Mouse (Mus musculus) limb, embryonic 10.5 days (tissue): ENCODE measurements around the gene Mfap3. TPM values are rescaled to one million over a fixed set of nuclear protein-coding genes. Genes with fewer than 3 reads are reported as not detected.

Experiments used
- DNase-seq: peaks from one replicate; pipeline ENCODE4 v3.0.0-alpha.2; 2017; ENCODE audit warnings: low spot score
- H3K27ac ChIP-seq: fragments of 300-500 bp; sonication (generic); 2 replicates; pipeline ENCODE4 v1.5.1; 2016; ENCODE audit warnings: mild to moderate bottlenecking
- H3K27me3 ChIP-seq: fragments of 300-500 bp; sonication (generic); 2 replicates; pipeline ENCODE4 v1.6.1; 2016; ENCODE audit warnings: low read depth, mild to moderate bottlenecking; ENCODE audit not compliant: poor library complexity, severe bottlenecking
- H3K36me3 ChIP-seq: fragments of 300-500 bp; sonication (generic); 2 replicates; pipeline ENCODE4 v1.6.1; 2016; ENCODE audit warnings: mild to moderate bottlenecking, moderate library complexity
- H3K4me1 ChIP-seq: fragments of 300-500 bp; sonication (generic); 2 replicates; pipeline ENCODE4 v1.6.1; 2016
- H3K4me3 ChIP-seq: fragments of 300-500 bp; sonication (generic); 2 replicates; pipeline ENCODE4 v1.5.1; 2016; ENCODE audit warnings: mild to moderate bottlenecking, moderate library complexity
- H3K9me3 ChIP-seq: fragments of 300-500 bp; sonication (generic); replicated peaks from 2 replicates; pipeline ENCODE4 v1.6.1; 2016; ENCODE audit warnings: mild to moderate bottlenecking
- WGBS: fragments of 180-500 bp; shearing (Covaris S2); methylation state at CpG from one replicate; pipeline ENCODE4 v1.1.7; 2016; 5-methylcytosine and 5-hydroxymethylcytosine counted together
- polyA plus RNA-seq: library from polyadenylated mRNA; unstranded; fragments of >200 nt; fragmentation: Nextera tagmentation; extraction: Ambion mirVana; gene quantifications from 2 replicates; pipeline ENCODE4 v1.2.1, GENCODE M21; 2016

The Mfap3 gene
- polyA plus RNA-seq, result 45.4 and 47.7 TPM in 2 replicates

DNA sequence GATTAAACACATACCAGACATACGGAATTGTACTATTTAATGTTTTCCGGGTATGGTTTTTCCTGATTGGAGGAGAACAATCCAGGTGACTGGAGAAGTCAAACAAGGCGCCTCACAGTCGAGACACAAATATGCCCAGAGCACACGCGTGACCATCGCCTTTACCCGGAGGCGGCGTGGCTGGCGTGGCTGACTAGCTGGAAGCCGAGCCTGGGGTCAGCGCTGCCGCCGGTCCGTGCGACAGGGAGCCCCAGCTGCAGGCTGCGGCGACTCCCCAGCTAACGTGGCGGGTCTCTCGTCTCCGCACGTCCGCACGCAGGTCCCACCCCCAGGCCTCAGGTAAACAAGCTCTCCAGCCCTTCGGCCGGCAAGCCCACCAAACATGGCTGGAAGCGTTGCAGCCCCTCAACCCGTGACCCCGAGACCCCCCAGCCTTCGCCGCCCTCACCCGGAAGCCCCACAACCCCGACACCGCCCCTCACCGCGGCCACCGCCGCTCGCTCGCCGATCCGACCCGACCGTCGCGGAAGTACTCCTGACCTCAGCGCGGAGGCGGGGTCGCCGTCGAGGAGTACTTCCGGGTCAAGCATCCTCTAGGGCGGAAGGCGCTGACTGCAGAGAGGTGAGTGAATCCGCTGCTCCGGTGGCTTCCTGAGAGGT lies at the start of gene Mfap3, which contains the start of gene Fam114a2:
Gene Mfap3, plus strand, starts transcription at position 574 of the 660 bp plus-strand sequence.
Gene Fam114a2, minus strand, starts transcription at position 527 of the 660 bp plus-strand sequence.
- WGBS, result under 1% methylated on average over 59 of the region's 59 CpGs
- peaks cover 15% of the 10 kb centered on the region for H3K4me1 ChIP-seq
- peak; percentile 95 for DNase-seq
- H3K36me3 ChIP-seq, result peaks cover 34% of the 10 kb centered on the region
- peak within 1 kb of the TSS; percentile 87 for H3K4me3 ChIP-seq
- no peaks in the 10 kb centered on the region for H3K9me3 ChIP-seq
- peak within 1 kb of the TSS; percentile 90 for H3K27ac ChIP-seq
- no peaks in the 10 kb centered on the region for H3K27me3 ChIP-seq

DNA sequence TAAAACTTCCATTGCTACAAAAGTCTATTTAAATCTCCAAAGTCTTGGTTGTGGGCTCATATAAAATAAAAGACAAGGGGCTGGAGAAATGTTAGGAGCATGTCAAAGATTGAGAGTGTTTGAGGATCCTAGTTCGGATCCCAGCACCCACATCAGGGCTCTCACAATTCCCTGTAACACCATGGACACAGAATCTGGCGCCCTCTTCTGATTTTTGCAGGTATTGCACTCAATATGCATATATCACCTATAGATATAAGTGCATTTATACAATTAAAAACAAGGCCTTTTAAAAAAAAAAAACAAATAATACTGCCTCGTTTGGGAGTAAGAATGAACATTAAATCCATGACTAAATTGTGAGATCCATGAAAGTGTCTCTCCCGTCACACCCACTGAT lies 49.8 kb upstream of the Mfap3 start:
- H3K36me3 ChIP-seq, result no peaks in the 10 kb centered on the region
- H3K9me3 ChIP-seq, result no peaks in the 10 kb centered on the region
- H3K27ac ChIP-seq, result no peak overlapping the region
- DNase-seq, result no peak
- no peaks in the 10 kb centered on the region; the same call in 1 of the 2 replicates for H3K4me1 ChIP-seq
- WGBS, result 78% methylated on average over 4 of the region's 4 CpGs
- no peak overlapping the region for H3K4me3 ChIP-seq
- no peaks in the 10 kb centered on the region for H3K27me3 ChIP-seq

DNA sequence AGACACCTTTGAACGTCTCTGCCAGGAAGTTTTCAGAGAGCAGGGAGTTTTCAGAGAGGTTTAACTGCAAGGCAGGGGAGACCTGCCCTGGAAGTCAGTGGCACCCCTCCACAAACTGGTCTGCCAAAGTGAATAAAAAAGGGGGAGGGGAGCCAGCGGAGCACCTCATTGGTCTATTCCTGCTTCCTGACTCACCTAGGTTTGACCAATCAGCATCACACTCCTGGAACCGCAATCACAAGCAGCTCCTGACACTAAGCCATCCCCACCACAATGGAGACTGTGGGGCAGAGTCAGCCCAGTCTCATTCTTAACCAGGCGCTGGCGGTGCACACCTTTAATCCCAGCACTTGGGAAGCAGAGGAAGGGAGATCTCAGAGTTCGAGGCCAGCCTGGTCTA lies 48.4 kb upstream of the Mfap3 start:
- H3K27ac ChIP-seq, result no peak overlapping the region
- no peaks in the 10 kb centered on the region for H3K36me3 ChIP-seq
- WGBS, result 51% methylated on average over 6 of the region's 6 CpGs
- no peaks in the 10 kb centered on the region for H3K27me3 ChIP-seq
- H3K9me3 ChIP-seq, result no peaks in the 10 kb centered on the region
- no peaks in the 10 kb centered on the region; the same call in 1 of the 2 replicates for H3K4me1 ChIP-seq
- DNase-seq, result no peak
- no peak overlapping the region for H3K4me3 ChIP-seq

DNA sequence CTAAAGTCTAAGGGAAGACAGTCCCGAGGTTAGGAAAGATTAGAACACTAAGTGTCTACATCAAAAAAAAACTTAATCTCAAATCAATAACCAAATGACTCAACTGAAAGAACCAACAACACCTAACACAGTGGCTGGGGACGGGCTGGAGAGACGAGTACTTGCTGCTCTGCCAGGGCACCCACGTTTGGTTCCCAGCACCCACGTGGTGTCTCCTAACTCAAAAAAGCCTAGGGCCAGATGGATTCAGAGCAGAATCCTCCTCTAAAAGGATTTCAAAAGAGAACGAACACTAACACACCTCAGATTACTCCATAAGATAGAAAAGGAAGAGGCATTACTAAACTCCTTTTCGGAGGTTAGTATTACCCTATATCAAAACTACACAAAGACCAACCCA lies 47.5 kb upstream of the Mfap3 start:
- 94% methylated on average over 7 of the region's 7 CpGs for WGBS
- no peak overlapping the region for H3K27ac ChIP-seq
- no peak for DNase-seq
- H3K36me3 ChIP-seq, result no peaks in the 10 kb centered on the region
- no peaks in the 10 kb centered on the region for H3K9me3 ChIP-seq
- H3K4me3 ChIP-seq, result no peak overlapping the region
- no peaks in the 10 kb centered on the region for H3K27me3 ChIP-seq
- no peaks in the 10 kb centered on the region; the same call in 1 of the 2 replicates for H3K4me1 ChIP-seq

DNA sequence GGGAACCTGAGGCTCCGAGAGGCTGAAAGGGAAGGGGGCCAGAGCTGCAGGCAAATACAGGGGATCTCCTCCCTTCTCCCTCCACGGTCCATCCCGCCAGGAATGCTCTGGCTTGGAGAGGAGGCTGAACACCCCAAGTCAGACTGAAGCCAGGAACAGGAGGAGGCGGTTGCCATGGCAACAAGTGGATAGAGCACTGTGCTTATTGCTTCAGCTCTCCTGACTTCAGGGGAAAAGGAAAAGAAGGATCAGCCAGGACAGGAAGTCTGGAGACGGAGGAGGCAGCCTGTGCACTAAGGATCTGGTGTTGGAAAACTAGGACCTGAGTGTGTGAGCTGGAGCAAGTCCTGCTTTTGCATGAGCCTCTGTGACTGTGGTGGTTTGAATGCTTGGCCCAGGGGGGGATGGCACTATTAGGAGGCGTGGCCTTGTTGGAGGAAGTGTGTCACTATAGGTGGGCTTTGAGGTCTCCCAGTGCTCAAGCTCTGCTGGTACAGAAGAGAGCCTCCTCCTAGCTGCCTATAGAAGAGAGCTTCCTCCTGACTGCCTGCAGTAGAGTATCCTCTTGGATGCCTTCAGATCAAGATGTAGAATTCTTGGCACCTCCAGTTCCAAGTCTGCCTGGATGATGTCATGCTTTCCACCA lies 44.0 kb upstream of the Mfap3 start:
- Histone ChIP-seq H3K27me3 (no peaks in the 10 kb centered on the region), H3K4me1 (no peaks in the 10 kb centered on the region; the same call in 1 of the 2 replicates), H3K36me3 (0 out of 2 replicates have a peak, but pooled peaks cover 2% of the 10 kb centered on the region), H3K9me3 (no peaks in the 10 kb centered on the region), H3K4me3 (no peak overlapping the region), H3K27ac (no peak overlapping the region)
- 77% methylated on average over 6 of the region's 6 CpGs for WGBS
- DNase-seq, result no peak

DNA sequence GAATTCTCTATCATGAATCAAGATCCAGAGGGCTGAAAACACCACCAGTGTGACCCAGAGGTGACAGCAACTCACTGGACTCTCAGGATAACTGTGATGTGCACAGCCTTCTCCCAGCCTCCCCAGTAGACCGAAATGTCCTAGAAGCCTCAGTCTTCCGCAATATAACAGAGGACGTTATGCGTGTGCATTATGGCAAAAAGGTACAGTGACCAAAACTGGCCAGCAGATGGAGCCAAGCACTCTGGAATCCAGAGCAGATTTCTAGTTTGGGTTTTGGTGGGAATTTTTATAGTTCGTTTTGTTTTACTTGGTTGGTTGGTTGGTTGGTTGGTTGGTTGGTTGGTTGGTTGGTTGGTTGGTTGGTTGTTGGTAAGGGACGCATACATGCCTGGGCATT lies 43.3 kb upstream of the Mfap3 start:
- peak; percentile 63 for DNase-seq
- 55% methylated on average over 6 of the region's 6 CpGs for WGBS
- H3K9me3 ChIP-seq, result no peaks in the 10 kb centered on the region

DNA sequence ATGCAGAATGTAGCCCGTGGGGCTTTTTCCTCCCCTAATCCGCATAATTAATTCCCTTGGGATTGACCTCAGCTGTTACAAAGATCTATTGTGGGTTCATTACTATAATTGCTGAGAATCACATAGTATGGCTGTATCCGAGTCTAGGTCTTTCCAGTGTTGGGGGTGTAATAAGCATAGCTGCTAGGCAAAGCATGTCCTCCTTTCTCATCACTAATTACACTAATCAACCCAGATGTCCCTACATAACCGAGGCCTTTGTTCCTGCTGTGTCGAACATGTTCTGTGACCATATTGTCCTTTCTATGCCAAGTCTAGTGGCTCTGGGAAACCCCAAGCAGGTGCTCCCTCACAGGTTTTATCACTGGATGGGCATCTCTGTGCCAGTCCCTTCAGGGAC lies 40.4 kb upstream of the Mfap3 start:
- Histone ChIP-seq H3K4me3 (no peak overlapping the region), H3K36me3 (peaks cover 23% of the 10 kb centered on the region), H3K4me1 (no peaks in the 10 kb centered on the region), H3K9me3 (no peaks in the 10 kb centered on the region), H3K27me3 (no peaks in the 10 kb centered on the region), H3K27ac (no peak overlapping the region)
- WGBS, result 89% methylated on average over 5 of the region's 5 CpGs
- DNase-seq, result no peak

More for the DNA sequence above, 43.3 kb upstream of the Mfap3 start:
- Histone ChIP-seq H3K4me3 (no peak overlapping the region), H3K36me3 (peaks cover 2% of the 10 kb centered on the region; the same call in 1 of the 2 replicates), H3K4me1 (no peaks in the 10 kb centered on the region; the same call in 1 of the 2 replicates), H3K27me3 (no peaks in the 10 kb centered on the region), H3K27ac (no peak overlapping the region)

DNA sequence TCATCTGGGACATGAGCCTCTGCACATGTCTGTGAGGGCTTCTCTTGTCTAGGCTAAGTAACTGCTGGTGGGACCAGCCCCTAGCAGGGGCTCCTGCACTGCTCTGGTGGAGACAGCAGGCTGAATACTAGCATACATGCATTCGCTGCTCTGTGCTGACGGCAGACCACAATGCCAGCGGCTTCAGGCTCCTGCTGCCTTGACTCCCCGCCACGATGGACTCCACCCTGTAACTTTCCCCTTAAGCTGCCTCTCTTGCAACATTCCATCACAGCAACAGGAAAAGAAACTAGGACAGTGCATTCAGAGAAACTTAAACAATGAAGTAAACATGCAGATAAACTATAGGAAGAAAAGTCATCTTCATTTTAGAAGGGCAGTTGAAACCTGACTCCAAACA lies 30.0 kb upstream of the Mfap3 start:
- Histone ChIP-seq H3K36me3 (peaks cover 84% of the 10 kb centered on the region), H3K4me3 (no peak overlapping the region), H3K9me3 (no peaks in the 10 kb centered on the region), H3K4me1 (no peaks in the 10 kb centered on the region), H3K27me3 (no peaks in the 10 kb centered on the region), H3K27ac (no peak overlapping the region)
- no peak for DNase-seq
- 85% methylated on average over 5 of the region's 5 CpGs for WGBS

DNA sequence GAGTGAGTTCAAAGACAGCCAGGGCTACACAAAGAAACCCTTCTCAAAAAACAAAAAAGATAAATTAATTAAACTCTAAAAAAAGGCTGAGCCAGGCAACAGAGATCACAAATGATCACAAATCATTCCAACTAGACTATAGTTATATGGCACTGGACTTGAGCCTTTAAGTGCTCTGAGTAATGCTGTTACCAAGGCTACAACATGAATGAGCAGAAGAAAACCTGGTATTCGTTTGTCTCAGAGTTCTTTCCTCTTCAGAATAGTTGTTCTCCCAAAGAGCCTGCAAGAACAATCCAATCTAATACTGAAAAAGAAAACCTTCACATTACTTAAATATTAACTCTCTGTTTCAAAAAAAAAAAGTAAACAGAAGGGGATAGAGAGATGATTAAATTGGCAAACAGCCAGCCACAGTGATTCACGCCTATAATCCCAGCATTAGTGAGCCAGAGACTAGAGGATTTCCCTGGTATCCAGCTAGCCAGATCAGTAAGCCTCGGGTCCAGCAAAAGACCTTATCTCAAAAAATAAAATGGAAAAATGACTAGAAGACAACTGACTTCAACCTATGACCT lies 21.9 kb upstream of the Mfap3 start:
- DNase-seq, result no peak
- Histone ChIP-seq H3K27me3 (no peaks in the 10 kb centered on the region), H3K4me1 (no peaks in the 10 kb centered on the region), H3K9me3 (no peaks in the 10 kb centered on the region), H3K27ac (no peak overlapping the region), H3K4me3 (no peak overlapping the region), H3K36me3 (peaks cover 90% of the 10 kb centered on the region)
- WGBS, result 83% methylated on average over 3 of the region's 3 CpGs

DNA sequence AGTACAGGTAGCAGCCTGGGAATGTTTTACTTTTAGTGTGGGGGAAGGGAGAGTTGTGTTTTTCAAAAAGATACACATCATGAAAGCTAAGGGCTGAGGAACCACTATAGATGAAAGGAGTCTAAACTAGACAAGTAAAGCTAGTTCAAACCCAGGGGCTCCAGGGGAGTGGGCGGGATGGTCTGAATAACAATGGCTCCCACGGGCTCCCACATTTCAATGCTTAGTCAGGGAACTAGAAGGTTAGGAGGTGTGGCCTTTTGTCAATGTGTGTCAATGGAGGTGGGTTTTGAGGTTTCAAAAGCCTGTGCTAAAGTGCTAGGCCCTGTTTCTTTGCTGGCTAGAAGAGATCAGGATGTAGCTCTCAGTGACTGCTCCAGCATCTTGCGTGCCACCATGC lies 20.8 kb upstream of the Mfap3 start:
- no peaks in the 10 kb centered on the region for H3K27me3 ChIP-seq
- no peak overlapping the region for H3K27ac ChIP-seq
- H3K9me3 ChIP-seq, result no peaks in the 10 kb centered on the region
- H3K4me3 ChIP-seq, result no peak overlapping the region
- H3K36me3 ChIP-seq, result peaks cover 85% of the 10 kb centered on the region
- DNase-seq, result no peak
- WGBS, result 89% methylated on average over 3 of the region's 3 CpGs
- no peaks in the 10 kb centered on the region for H3K4me1 ChIP-seq

DNA sequence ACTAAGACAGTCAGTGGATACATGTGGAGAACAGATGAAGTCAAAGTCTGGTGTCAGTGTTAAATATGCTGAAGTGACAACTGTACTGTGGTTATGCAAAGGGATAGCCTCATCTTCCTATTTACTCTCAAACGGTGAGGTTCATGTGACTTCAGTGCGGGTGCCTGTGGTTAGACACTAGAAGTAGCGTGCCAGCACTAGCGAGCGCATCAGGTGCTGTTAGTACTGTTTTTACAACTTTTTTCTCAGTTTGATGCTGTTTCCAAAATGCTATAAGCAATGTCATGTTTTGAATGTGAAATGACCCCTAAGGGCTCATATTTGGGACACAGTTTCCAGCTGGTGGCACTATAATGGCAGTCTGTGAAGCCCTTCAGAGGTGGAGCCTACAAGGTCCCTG lies 20.2 kb upstream of the Mfap3 start:
- no peaks in the 10 kb centered on the region for H3K4me1 ChIP-seq
- DNase-seq, result no peak
- no peak overlapping the region for H3K4me3 ChIP-seq
- no peaks in the 10 kb centered on the region for H3K27me3 ChIP-seq
- peaks cover 84% of the 10 kb centered on the region for H3K36me3 ChIP-seq
- no peaks in the 10 kb centered on the region for H3K9me3 ChIP-seq
- WGBS, result 95% methylated on average over 5 of the region's 5 CpGs
- no peak overlapping the region for H3K27ac ChIP-seq

DNA sequence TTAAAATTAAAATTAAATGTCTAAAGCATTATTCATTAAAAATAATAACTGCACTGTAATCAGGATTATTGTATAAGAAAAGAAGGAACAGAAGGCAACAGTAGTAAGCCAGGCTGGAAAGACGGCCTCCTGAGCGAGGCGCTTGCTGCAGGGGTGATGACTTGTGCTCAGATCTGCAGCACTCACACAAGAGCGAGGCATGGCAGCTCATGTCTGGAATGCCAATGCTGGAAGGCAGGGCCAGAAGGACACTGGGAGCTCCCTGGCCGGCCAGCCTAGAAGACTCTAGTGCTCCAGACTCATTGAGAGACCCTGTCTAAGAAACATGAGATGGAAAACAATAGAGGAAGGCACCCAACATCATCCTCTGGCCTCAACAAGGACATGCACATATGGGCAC lies 15.3 kb upstream of the Mfap3 start:
- Histone ChIP-seq H3K4me3 (no peak overlapping the region), H3K27me3 (no peaks in the 10 kb centered on the region), H3K36me3 (peaks cover 88% of the 10 kb centered on the region), H3K9me3 (no peaks in the 10 kb centered on the region), H3K27ac (no peak overlapping the region), H3K4me1 (no peaks in the 10 kb centered on the region)
- WGBS, result 97% methylated on average over 5 of the region's 5 CpGs
- no peak for DNase-seq

DNA sequence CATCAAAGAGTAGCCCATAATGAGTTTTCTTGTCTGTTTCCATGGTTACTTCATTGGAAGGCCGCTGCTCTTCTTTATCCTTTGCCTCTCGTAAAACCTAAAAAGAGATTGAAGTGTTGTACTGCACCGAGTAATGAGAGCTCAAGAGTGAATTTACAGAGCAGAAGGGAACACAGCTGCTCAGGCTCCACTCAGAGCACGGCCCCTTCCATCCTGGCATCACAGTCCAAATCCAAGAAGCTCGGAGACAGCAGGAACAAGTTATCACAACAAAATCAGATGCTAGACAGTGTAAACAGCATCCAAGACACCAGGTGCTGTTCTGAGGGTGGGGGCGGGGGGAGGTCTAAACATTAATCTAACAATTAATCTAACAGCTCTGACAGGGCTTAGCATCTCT lies 11.6 kb upstream of the Mfap3 start:
- no peak for DNase-seq
- Histone ChIP-seq H3K9me3 (no peaks in the 10 kb centered on the region), H3K27me3 (no peaks in the 10 kb centered on the region), H3K4me1 (no peaks in the 10 kb centered on the region), H3K27ac (no peak overlapping the region), H3K4me3 (no peak overlapping the region), H3K36me3 (peaks cover 86% of the 10 kb centered on the region)
- 55% methylated on average over 6 of the region's 6 CpGs for WGBS
